Mouse (Mus musculus): ENCODE data around the gene Spsb1. TPM values are rescaled to one million over a fixed set of nuclear protein-coding genes. Genes with fewer than 3 reads are reported as not detected.

Spsb1 gene
- polyA plus RNA-seq, 1 experiment from 2014 or later, result 3.1 TPM

DNA sequence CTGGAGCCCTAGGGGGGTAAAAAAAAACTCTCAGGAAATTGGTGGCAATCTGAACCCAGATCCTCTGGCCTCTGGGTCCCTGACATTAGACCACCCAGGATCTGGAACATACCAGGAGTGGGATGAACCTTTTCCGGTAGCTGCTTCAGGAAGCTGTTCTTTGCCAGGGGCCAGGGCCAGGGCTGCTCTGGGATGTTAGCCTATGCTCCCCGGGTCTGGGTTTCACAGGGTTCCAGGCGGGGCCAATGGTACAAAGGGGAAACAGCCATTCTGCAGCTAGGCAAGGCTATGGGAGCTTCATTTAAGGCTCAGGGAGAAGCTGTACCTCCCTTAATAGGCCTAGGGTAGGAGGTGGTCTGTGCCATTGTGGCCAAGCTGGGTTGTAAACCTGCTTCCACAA lies 9.9 kb upstream of the Spsb1 start:
- no peak overlapping the region for H3K9ac ChIP-seq (ENCODE audit: low read depth, low read length)
- ATAC-seq (replicated peaks; ENCODE audit: low FRiP score) (no peak), DNase-seq (ENCODE audit: low spot score) (no peak)
- peaks cover 2% of the 10 kb centered on the region; the same call in 1 of the 2 replicates for H3K27me3 ChIP-seq (replicated peaks; ENCODE audit: control insufficient read depth, insufficient read depth, low read length)
- no peak overlapping the region for H3K4me2 ChIP-seq
- H3K36me3 ChIP-seq (ENCODE audit: control insufficient read depth, insufficient read depth, low read length), result no peaks in the 10 kb centered on the region
- H3K27ac ChIP-seq (ENCODE audit: low read depth, low read length), result no peak overlapping the region
- H3K9me3 ChIP-seq (ENCODE audit: control insufficient read depth, low read length), result no peaks in the 10 kb centered on the region
- H3K4me1 ChIP-seq (replicated peaks; ENCODE audit: control insufficient read depth, insufficient read depth, low read length), result no peaks in the 10 kb centered on the region
- 58% methylated on average over 3 of the region's 3 CpGs for WGBS
- no peak overlapping the region for H3K4me3 ChIP-seq (ENCODE audit: low read depth, low read length)

DNA sequence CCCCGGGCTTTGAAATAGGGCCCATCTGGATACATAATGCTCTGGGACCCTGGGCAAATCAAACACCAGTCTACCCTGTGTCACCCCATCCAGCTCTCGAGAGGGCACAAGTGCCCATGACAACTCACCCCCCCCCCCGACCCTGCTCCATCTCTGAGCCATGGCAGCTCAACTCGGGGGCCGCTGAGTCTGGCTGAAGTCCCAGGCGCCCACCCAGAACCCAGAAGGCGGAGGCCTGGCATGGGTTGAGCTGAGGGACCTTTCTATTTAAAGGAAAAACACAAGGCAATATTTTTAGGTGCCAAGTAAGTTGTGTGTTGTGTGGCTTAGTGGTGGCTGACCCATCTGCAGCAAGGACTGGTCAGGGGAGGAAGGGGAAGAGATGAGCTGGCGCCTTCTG lies 9.4 kb upstream of the Spsb1 start:
- no peak for ATAC-seq (replicated peaks; ENCODE audit: low FRiP score)
- WGBS, result 76% methylated on average over 8 of the region's 8 CpGs

DNA sequence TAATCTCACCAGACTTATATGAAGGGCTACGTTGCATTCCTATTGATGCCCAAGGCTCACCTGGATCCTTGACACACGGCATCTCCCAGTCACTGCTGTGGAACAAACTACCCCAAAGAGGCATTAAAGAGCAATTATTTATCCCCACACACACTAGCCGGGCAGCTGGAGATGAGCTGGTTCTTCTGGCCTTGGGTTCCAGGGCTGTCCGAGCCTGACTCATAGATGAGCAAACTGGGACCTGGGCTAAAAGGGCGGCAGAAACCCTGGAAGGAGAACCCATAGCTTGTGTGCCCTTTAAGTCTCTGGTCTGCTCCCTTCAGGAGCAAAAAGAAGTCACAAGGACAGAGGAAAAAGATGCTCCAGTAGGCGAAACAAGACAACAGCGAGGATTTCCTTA lies 5.5 kb upstream of the Spsb1 start:
- Histone ChIP-seq H3K36me3 (ENCODE audit: control insufficient read depth, insufficient read depth, low read length) (no peaks in the 10 kb centered on the region), H3K4me3 (ENCODE audit: low read depth, low read length) (no peak overlapping the region), H3K9me3 (ENCODE audit: control insufficient read depth, low read length) (no peaks in the 10 kb centered on the region), H3K9ac (ENCODE audit: low read depth, low read length) (no peak overlapping the region), H3K4me1 (replicated peaks; ENCODE audit: control insufficient read depth, insufficient read depth, low read length) (peaks cover 3% of the 10 kb centered on the region; the same call in 1 of the 2 replicates), H3K4me2 (no peak overlapping the region), H3K27me3 (replicated peaks; ENCODE audit: control insufficient read depth, insufficient read depth, low read length) (peaks cover 30% of the 10 kb centered on the region), H3K27ac (ENCODE audit: low read depth, low read length) (no peak overlapping the region)
- DNase-seq (ENCODE audit: low spot score) (no peak), ATAC-seq (replicated peaks; ENCODE audit: low FRiP score) (no peak)
- WGBS, result 80% methylated on average over 7 of the region's 7 CpGs

More for the DNA sequence above, 9.4 kb upstream of the Spsb1 start:
- H3K27ac ChIP-seq (ENCODE audit: low read depth, low read length), result no peak overlapping the region
- H3K9me3 ChIP-seq (ENCODE audit: control insufficient read depth, low read length), result no peaks in the 10 kb centered on the region
- no peak overlapping the region for H3K9ac ChIP-seq (ENCODE audit: low read depth, low read length)
- no peak overlapping the region for H3K4me3 ChIP-seq (ENCODE audit: low read depth, low read length)
- H3K4me2 ChIP-seq, result no peak overlapping the region
- H3K27me3 ChIP-seq (replicated peaks; ENCODE audit: control insufficient read depth, insufficient read depth, low read length), result peaks cover 2% of the 10 kb centered on the region; the same call in 1 of the 2 replicates
- H3K4me1 ChIP-seq (replicated peaks; ENCODE audit: control insufficient read depth, insufficient read depth, low read length), result no peaks in the 10 kb centered on the region
- no peak for DNase-seq (ENCODE audit: low spot score)
- no peaks in the 10 kb centered on the region for H3K36me3 ChIP-seq (ENCODE audit: control insufficient read depth, insufficient read depth, low read length)

DNA sequence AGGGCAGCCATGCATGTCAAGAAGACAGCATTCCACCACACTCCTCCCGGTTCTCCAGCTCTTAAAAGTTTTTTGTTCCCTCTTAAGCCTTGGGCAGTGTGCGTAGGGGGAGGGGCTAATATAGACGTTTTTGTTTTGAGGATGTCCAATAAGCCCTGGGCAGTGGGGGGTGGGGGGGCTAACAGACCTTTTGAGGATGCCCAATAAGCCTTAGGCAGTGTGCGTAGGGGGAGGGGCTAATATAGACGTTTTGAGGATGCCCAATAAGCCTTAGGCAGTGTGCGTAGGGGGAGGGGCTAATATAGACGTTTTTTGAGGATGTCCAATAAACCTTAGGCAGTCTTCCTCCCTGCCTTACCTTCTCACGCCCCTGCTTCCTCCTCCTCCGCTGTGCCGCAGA lies 5.0 kb upstream of the Spsb1 start:
- no peak overlapping the region for H3K4me3 ChIP-seq (ENCODE audit: low read depth, low read length)
- peaks cover 33% of the 10 kb centered on the region for H3K27me3 ChIP-seq (replicated peaks; ENCODE audit: control insufficient read depth, insufficient read depth, low read length)
- H3K9me3 ChIP-seq (ENCODE audit: control insufficient read depth, low read length), result no peaks in the 10 kb centered on the region
- H3K4me2 ChIP-seq, result no peak overlapping the region
- H3K27ac ChIP-seq (ENCODE audit: low read depth, low read length), result no peak overlapping the region
- 48% methylated on average over 10 of the region's 10 CpGs for WGBS
- H3K36me3 ChIP-seq (ENCODE audit: control insufficient read depth, insufficient read depth, low read length), result no peaks in the 10 kb centered on the region
- no peak for DNase-seq (ENCODE audit: low spot score)
- no peak for ATAC-seq (replicated peaks; ENCODE audit: low FRiP score)
- peaks cover 5% of the 10 kb centered on the region; the same call in 1 of the 2 replicates for H3K4me1 ChIP-seq (replicated peaks; ENCODE audit: control insufficient read depth, insufficient read depth, low read length)
- no peak overlapping the region for H3K9ac ChIP-seq (ENCODE audit: low read depth, low read length)

DNA sequence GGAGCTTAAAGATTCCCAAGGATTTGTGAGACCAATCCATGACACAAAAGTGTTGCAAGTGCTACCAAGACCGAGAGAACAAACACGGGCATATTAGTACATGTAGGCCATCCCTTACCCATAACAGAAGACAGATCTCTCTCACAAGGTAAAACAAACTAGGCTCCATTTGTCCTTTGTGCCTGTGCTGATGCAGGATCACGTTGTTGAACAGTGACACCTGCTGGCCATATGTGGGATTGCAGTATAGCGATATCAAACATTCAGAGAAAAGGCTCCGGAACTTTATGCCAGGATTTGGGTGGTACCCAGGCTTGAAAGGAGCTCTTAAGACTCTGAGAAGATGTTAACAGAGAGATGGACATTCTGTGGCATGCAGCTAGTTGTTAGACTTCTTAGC lies 3.7 kb upstream of the Spsb1 start:
- peaks cover 46% of the 10 kb centered on the region for H3K27me3 ChIP-seq (replicated peaks; ENCODE audit: control insufficient read depth, insufficient read depth, low read length)
- 6% methylated on average over 5 of the region's 5 CpGs for WGBS

DNA sequence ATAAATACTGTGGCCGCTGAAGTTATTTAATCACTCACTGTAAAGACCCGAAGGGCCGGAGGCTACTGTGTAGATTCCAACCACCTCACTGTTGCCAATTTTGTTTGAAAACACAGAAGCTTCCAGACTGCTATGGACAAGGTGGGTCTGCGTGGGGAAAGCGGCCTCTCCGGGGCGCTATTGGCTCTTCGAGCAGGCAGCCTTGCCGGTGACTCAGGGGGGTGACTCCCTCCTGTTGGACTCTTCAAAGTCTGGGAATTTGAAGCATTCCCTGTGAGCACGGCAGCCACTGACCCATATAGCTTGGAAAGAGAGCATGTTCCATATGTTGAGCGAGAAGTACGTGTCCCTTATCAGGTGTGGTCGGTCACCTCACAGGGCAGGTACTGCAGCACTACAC lies 1.2 kb upstream of the Spsb1 start:
- no peaks in the 10 kb centered on the region for H3K9me3 ChIP-seq (ENCODE audit: control insufficient read depth, low read length)
- H3K36me3 ChIP-seq (ENCODE audit: control insufficient read depth, insufficient read depth, low read length), result no peaks in the 10 kb centered on the region
- H3K4me1 ChIP-seq (replicated peaks; ENCODE audit: control insufficient read depth, insufficient read depth, low read length), result peaks cover 14% of the 10 kb centered on the region; the same call in 1 of the 2 replicates
- DNase-seq (ENCODE audit: low spot score), result no peak
- H3K27ac ChIP-seq (ENCODE audit: low read depth, low read length), result no peak overlapping the region
- H3K4me2 ChIP-seq, result no peak overlapping the region
- H3K9ac ChIP-seq (ENCODE audit: low read depth, low read length), result no peak overlapping the region
- WGBS, result 50% methylated on average over 13 of the region's 13 CpGs
- H3K4me3 ChIP-seq (ENCODE audit: low read depth, low read length), result no peak overlapping the region
- H3K27me3 ChIP-seq (replicated peaks; ENCODE audit: control insufficient read depth, insufficient read depth, low read length), result peaks cover 71% of the 10 kb centered on the region
- ATAC-seq (replicated peaks; ENCODE audit: low FRiP score), result no peak

More for the DNA sequence above, 3.7 kb upstream of the Spsb1 start:
- no peak for ATAC-seq (replicated peaks; ENCODE audit: low FRiP score)
- no peak overlapping the region for H3K27ac ChIP-seq (ENCODE audit: low read depth, low read length)
- H3K36me3 ChIP-seq (ENCODE audit: control insufficient read depth, insufficient read depth, low read length), result no peaks in the 10 kb centered on the region
- no peak overlapping the region for H3K4me3 ChIP-seq (ENCODE audit: low read depth, low read length)
- no peak overlapping the region for H3K4me2 ChIP-seq
- peak; percentile 61 for DNase-seq (ENCODE audit: low spot score)
- no peak overlapping the region for H3K9ac ChIP-seq (ENCODE audit: low read depth, low read length)
- no peaks in the 10 kb centered on the region for H3K9me3 ChIP-seq (ENCODE audit: control insufficient read depth, low read length)
- H3K4me1 ChIP-seq (replicated peaks; ENCODE audit: control insufficient read depth, insufficient read depth, low read length), result peaks cover 13% of the 10 kb centered on the region; the same call in 1 of the 2 replicates

DNA sequence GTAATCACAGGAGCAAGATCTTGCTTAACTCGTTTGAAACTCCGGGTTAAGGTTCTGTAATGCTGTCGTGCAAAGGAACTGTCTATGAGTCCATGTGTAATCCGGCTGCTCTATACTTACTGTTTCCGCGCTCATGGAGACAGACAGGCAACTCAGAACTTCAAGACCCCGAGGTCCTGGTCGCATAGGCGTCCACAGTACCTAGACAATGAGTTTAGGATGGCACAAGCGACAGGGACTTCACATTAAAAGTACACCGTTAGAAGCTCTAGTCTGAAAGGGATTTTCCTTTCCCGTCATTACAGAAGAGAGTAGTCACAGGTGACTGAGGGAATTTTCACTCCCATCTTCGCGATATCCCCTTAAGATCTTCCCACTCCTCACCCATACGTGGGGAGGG lies 788 bp upstream of the Spsb1 start:
- Histone ChIP-seq H3K36me3 (ENCODE audit: control insufficient read depth, insufficient read depth, low read length) (no peaks in the 10 kb centered on the region), H3K4me1 (replicated peaks; ENCODE audit: control insufficient read depth, insufficient read depth, low read length) (peaks cover 14% of the 10 kb centered on the region; the same call in 1 of the 2 replicates), H3K9ac (ENCODE audit: low read depth, low read length) (no peak overlapping the region), H3K27ac (ENCODE audit: low read depth, low read length) (no peak overlapping the region), H3K27me3 (replicated peaks; ENCODE audit: control insufficient read depth, insufficient read depth, low read length) (peaks cover 73% of the 10 kb centered on the region), H3K4me3 (ENCODE audit: low read depth, low read length) (peak overlapping the region; percentile 60; the same call in 1 of the 2 replicates), H3K4me2 (peak overlapping the region; percentile 94), H3K9me3 (ENCODE audit: control insufficient read depth, low read length) (no peaks in the 10 kb centered on the region)
- no peak for ATAC-seq (replicated peaks; ENCODE audit: low FRiP score)
- WGBS, result 20% methylated on average over 15 of the region's 15 CpGs
- DNase-seq (ENCODE audit: low spot score), result no peak

DNA sequence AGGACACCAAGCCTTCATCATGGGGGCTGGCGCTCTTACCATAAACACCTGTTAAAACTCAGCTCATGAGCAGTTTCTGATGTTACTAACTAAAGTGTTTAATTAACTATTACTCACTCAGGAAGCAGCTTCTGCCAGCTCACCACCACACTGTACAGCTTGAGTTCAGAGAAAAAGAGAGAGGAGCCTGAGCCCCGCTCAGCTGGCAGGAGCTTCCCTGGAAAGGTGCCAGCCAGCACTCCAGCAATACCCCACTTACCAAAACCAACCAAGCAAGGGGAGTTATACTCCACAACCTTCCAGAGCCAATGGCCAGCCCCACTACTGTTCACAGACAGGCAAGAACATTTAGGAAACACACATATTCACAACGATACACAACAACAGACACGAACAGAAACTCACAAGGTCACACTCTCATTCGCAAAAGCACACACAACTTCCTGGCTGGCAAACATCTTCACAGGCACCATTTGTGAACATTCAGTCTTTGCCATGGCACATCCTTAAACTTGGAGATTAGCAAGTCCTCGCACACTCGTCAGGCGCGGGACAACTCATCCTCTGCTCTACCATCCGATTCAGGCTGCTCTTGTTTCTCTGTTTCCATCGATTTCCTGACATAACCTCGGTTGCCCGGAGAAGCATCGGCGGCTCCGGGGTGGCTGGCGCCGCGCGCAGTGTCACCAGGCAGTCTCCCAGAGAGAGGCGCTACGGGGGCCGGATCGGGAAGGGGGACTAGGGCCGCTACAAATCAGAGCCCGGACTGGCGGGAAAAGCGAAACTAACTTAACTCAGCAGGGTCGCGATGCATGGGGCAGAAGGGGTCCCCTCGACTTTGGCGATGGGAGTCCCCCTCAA lies 992 bp downstream of the Spsb1 start:
- ATAC-seq (replicated peaks; ENCODE audit: low FRiP score) (no peak), DNase-seq (ENCODE audit: low spot score) (peak; percentile 57)
- Histone ChIP-seq H3K4me1 (replicated peaks; ENCODE audit: control insufficient read depth, insufficient read depth, low read length) (peaks cover 14% of the 10 kb centered on the region; the same call in 1 of the 2 replicates), H3K36me3 (ENCODE audit: control insufficient read depth, insufficient read depth, low read length) (no peaks in the 10 kb centered on the region), H3K9me3 (ENCODE audit: control insufficient read depth, low read length) (no peaks in the 10 kb centered on the region), H3K4me2 (peak overlapping the region; percentile 94), H3K4me3 (ENCODE audit: low read depth, low read length) (peak overlapping the region; percentile 60), H3K27me3 (replicated peaks; ENCODE audit: control insufficient read depth, insufficient read depth, low read length) (peaks cover 81% of the 10 kb centered on the region), H3K9ac (ENCODE audit: low read depth, low read length) (peak overlapping the region; percentile 28; the same call in 1 of the 2 replicates), H3K27ac (ENCODE audit: low read depth, low read length) (no peak overlapping the region)
- WGBS, result 8% methylated on average over 32 of the region's 32 CpGs

DNA sequence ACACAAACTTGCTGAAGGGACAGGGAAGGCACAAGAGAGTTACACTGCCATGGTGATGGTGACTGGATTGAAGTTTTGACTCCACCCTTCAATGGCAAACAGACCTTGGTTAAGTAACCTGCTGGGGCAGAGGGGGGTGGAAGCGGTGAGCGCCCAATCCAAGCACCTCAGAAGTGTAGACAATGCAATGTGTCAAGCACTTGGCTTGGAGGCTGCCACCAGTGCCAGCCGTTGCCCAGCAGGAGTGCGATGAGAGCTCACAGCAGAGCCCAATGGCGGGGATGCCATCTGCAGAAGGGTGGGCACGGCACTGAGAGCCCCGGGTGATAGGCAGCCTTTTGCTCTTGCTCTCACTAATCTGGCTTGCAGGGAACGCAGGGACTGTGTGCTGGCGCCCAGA lies 2.6 kb downstream of the Spsb1 start:
- no peak overlapping the region for H3K4me2 ChIP-seq
- no peaks in the 10 kb centered on the region for H3K9me3 ChIP-seq (ENCODE audit: control insufficient read depth, low read length)
- peaks cover 74% of the 10 kb centered on the region for H3K27me3 ChIP-seq (replicated peaks; ENCODE audit: control insufficient read depth, insufficient read depth, low read length)
- no peak overlapping the region for H3K9ac ChIP-seq (ENCODE audit: low read depth, low read length)
- no peak overlapping the region for H3K27ac ChIP-seq (ENCODE audit: low read depth, low read length)
- H3K4me3 ChIP-seq (ENCODE audit: low read depth, low read length), result no peak overlapping the region
- DNase-seq (ENCODE audit: low spot score) (no peak), ATAC-seq (replicated peaks; ENCODE audit: low FRiP score) (no peak)
- WGBS, result 81% methylated on average over 9 of the region's 9 CpGs
- peaks cover 14% of the 10 kb centered on the region; the same call in 1 of the 2 replicates for H3K4me1 ChIP-seq (replicated peaks; ENCODE audit: control insufficient read depth, insufficient read depth, low read length)
- H3K36me3 ChIP-seq (ENCODE audit: control insufficient read depth, insufficient read depth, low read length), result no peaks in the 10 kb centered on the region

Data from liver, embryonic 11.5 days (tissue).